Mouse (Mus musculus) gastrocnemius, postnatal 10 days (tissue): ENCODE measurements around the gene Mrpl35. TPM values are rescaled to one million over a fixed set of nuclear protein-coding genes. Genes with fewer than 3 reads are reported as not detected.
"Not testable (repeated sequence)": the region's sequence is repeated elsewhere in the genome, so short reads cannot be mapped to it uniquely, and the experiment has no call there.

Experiments used
- DNase-seq: peaks from one replicate; pipeline ENCODE4 v3.0.0; 2021; ENCODE audit warnings: mixed read lengths
- long read RNA-seq, 2 experiments: library from polyadenylated mRNA; stranded (forward); transcript quantifications; one replicate each; pipeline ENCODE4 v2.0.0; 2021
- total RNA-seq, 2 experiments: library from RNA; stranded (reverse); gene quantifications; 2 replicates each; pipeline ENCODE4 v1.2.3; 2021

The Mrpl35 gene
- 10 to 100 TPM; 28.5 to 29.8 TPM for total RNA-seq
- long read RNA-seq, experiment 1, transcript Mrpl35-201 (4 exons, 3,721 nt): major isoform, 27 of 29 reads
- long read RNA-seq, experiment 1, partial matches to known transcripts: 2 of 29 reads
- long read RNA-seq, experiment 1, other reads (novel, unspliced or antisense): 0 of 29 reads
- long read RNA-seq, experiment 2, transcript Mrpl35-201 (4 exons, 3,721 nt): major isoform, 30 of 32 reads
- long read RNA-seq, experiment 2, partial matches to known transcripts: 2 of 32 reads
- long read RNA-seq, experiment 2, other reads (novel, unspliced or antisense): 0 of 32 reads

- no peak for DNase-seq
These were observed at the start of gene Mrpl35 for GRCm38 (mm10) chr6:71826869-71827268. Gene Mrpl35, minus strand, starts transcription at chr6:71826969.

- no peak for DNase-seq
These were observed 44.6 kb upstream of the Mrpl35 start for GRCm38 (mm10) chr6:71871396-71871795.

- DNase-seq: no peak
These were observed 42.0 kb upstream of the Mrpl35 start for GRCm38 (mm10) chr6:71868809-71869208.

- DNase-seq: no peak
These were observed 41.0 kb upstream of the Mrpl35 start for GRCm38 (mm10) chr6:71867751-71868150.

GRCm38 (mm10) chr6:71846906-71847305, 20.1 kb upstream of the Mrpl35 start:
- not testable (repeated sequence) for DNase-seq

GRCm38 (mm10) chr6:71840597-71841290, 14.0 kb upstream of the Mrpl35 start:
- DNase-seq: no peak

- no peak for DNase-seq
These were observed 13.0 kb upstream of the Mrpl35 start for GRCm38 (mm10) chr6:71839815-71840214.

GRCm38 (mm10) chr6:71836811-71837210, 10.0 kb upstream of the Mrpl35 start:
- DNase-seq: no peak

GRCm38 (mm10) chr6:71831581-71831960, 4.8 kb upstream of the Mrpl35 start:
- DNase-seq: peak; percentile 91

GRCm38 (mm10) chr6:71830690-71831580, 4.2 kb upstream of the Mrpl35 start, which contains the start of gene Immt:
Gene Immt, plus strand, starts transcription at chr6:71831331.
- peak; percentile 98 for DNase-seq

GRCm38 (mm10) chr6:71829768-71830167, 3.0 kb upstream of the Mrpl35 start:
- DNase-seq: no peak

- no peak for DNase-seq
These were observed 2.8 kb downstream of the Mrpl35 start for GRCm38 (mm10) chr6:71823961-71824360.

- peak; percentile 83 for DNase-seq
These were observed 3.3 kb downstream of the Mrpl35 start for GRCm38 (mm10) chr6:71823488-71823887.

- no peak for DNase-seq
These were observed 3.7 kb downstream of the Mrpl35 start for GRCm38 (mm10) chr6:71823085-71823484.

- no peak for DNase-seq
These were observed 6.9 kb downstream of the Mrpl35 start for GRCm38 (mm10) chr6:71819764-71820292.

GRCm38 (mm10) chr6:71812820-71813219, 13.9 kb downstream of the Mrpl35 start:
- no peak for DNase-seq

- no peak for DNase-seq
These were observed 16.9 kb downstream of the Mrpl35 start for GRCm38 (mm10) chr6:71809890-71810289.

GRCm38 (mm10) chr6:71806713-71807112, 20.1 kb downstream of the Mrpl35 start:
- no peak for DNase-seq

- peak; percentile 68 for DNase-seq
These were observed 22.5 kb downstream of the Mrpl35 start for GRCm38 (mm10) chr6:71804061-71804829.

- no peak for DNase-seq
These were observed 23.2 kb downstream of the Mrpl35 start for GRCm38 (mm10) chr6:71803609-71804008.

GRCm38 (mm10) chr6:71801714-71802094, 25.1 kb downstream of the Mrpl35 start:
- DNase-seq: no peak
